Mouse (Mus musculus): ENCODE measurements at regions not wholly inside any gene's neighbourhood (a gene's known extent, or its start where the extent isn't known, plus 50 kb on each side); places are given as distances from the start of the nearest gene placed in this dataset.

DNA sequence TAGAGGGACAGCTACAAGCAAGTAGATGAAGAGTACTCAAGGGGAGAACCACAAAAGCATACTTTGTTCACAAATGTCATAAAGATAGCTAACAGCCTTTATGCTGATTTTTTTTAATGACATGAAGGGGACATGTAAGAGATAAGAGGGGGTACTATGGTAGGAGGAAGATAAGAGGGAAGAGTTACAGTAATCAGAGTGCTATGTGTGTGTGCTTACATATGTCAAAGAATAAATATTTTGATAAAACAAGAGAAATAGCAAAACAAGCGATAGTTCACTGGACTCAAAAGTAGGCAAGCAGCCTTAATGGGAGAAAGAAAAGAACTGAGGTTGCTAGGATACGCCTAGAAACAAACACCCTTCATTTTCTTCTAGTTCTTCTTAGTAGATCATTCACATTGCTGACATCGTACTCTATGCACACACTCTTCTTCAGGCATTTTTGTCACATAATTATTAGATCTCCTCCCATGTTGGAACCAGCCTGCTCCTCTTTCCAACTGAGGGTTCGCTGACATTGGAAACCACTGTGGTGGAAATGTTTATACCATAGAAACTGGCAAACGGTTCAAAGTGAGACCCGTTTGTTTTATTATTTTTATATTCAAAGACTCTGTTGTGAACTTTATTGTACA, 144.1 kb upstream of the Tenm4 start:
- Histone ChIP-seq H3K36me3 (ENCODE audit: control insufficient read depth in 1 of 2, insufficient read depth in 2 of 2, low read length in 2 of 2) (no peaks in the 10 kb centered on the region), H3K4me1 (ENCODE audit: control insufficient read depth in 1 of 2, insufficient read depth in 2 of 2, low read length in 2 of 2) (no peaks in the 10 kb centered on the region), H3K27ac (ENCODE audit: control insufficient read depth, low read depth, low read length) (no peak overlapping the region), H3K79me2 (ENCODE audit: control insufficient read depth, insufficient read depth, low read length, poor library complexity) (no peaks in the 10 kb centered on the region), H3K4me3 (ENCODE audit: control insufficient read depth in 1 of 2, insufficient read depth in 1 of 2, low read depth in 2 of 2, low read length in 2 of 2) (no peak overlapping the region), H3K9me3 (replicated peaks; ENCODE audit: insufficient read depth, low read length) (no peaks in the 10 kb centered on the region), H3K27me3 (ENCODE audit: control insufficient read depth in 1 of 2, insufficient read depth in 2 of 2, low read length in 2 of 2) (no peaks in the 10 kb centered on the region), H3K9ac (ENCODE audit: control insufficient read depth, low read depth, low read length, poor library complexity, severe bottlenecking) (no peak overlapping the region)
- DNase-seq (ENCODE audit: low read depth, low spot score): no peak
- no peak for TF ChIP-seq MYC (IDR thresholded peaks at IDR 0.05; ENCODE audit: low read depth, low read length)
- TF ChIP-seq MYB (IDR thresholded peaks at IDR 0.05; ENCODE audit: low read depth, low read length): no peak
- no peak for TF ChIP-seq MAX (IDR thresholded peaks at IDR 0.05; ENCODE audit: low read length)
- TF ChIP-seq ETS1 (IDR thresholded peaks at IDR 0.05; ENCODE audit: low read depth, low read length): no peak
- no peak for TF ChIP-seq RAD21 (IDR thresholded peaks at IDR 0.05; ENCODE audit: low read depth, low read length)
- TF ChIP-seq UBTF (IDR thresholded peaks at IDR 0.05; ENCODE audit: borderline replicate concordance, insufficient read depth, low read depth, low read length): no peak
- no peak for TF ChIP-seq CHD2 (IDR thresholded peaks at IDR 0.05; ENCODE audit: low read length)
- TF ChIP-seq MAZ (IDR thresholded peaks at IDR 0.05; ENCODE audit: low read depth, low read length): no peak
- TF ChIP-seq MEF2A (IDR thresholded peaks at IDR 0.05; ENCODE audit: extremely low read depth, insufficient replicate concordance, low read depth, low read length, poor library complexity, severe bottlenecking): no peak
- TF ChIP-seq HCFC1 (IDR thresholded peaks at IDR 0.05; ENCODE audit: low read depth, low read length): no peak

DNA sequence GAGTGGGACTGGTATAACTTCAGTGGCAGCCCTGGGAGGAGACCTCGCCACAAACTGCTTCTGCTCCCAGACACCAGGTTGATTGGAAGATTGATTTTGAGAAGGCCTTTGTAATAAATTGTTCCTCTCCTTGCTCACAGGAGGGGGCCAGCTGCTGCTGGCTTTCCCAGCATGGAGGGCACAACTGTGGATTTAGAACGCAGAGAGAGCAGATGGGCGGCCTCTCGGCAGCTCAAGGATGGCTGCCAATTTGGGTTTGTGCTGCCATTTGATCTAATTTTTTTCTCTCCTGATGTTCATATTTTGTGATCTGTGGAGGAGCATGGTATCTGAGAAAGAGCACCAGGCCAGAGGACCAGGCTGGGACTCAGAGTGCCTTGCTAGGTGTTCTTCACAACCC, 137.4 kb upstream of the Tenm4 start:
- no peak for DNase-seq (ENCODE audit: low read depth, low spot score)
- Histone ChIP-seq H3K4me1 (ENCODE audit: control insufficient read depth in 1 of 2, insufficient read depth in 2 of 2, low read length in 2 of 2) (no peaks in the 10 kb centered on the region), H3K36me3 (ENCODE audit: control insufficient read depth in 1 of 2, insufficient read depth in 2 of 2, low read length in 2 of 2) (no peaks in the 10 kb centered on the region), H3K27ac (ENCODE audit: control insufficient read depth, low read depth, low read length) (no peak overlapping the region), H3K79me2 (ENCODE audit: control insufficient read depth, insufficient read depth, low read length, poor library complexity) (no peaks in the 10 kb centered on the region), H3K27me3 (ENCODE audit: control insufficient read depth in 1 of 2, insufficient read depth in 2 of 2, low read length in 2 of 2) (no peaks in the 10 kb centered on the region), H3K9me3 (replicated peaks; ENCODE audit: insufficient read depth, low read length) (no peaks in the 10 kb centered on the region), H3K9ac (ENCODE audit: control insufficient read depth, low read depth, low read length, poor library complexity, severe bottlenecking) (no peak overlapping the region), H3K4me3 (ENCODE audit: control insufficient read depth in 1 of 2, insufficient read depth in 1 of 2, low read depth in 2 of 2, low read length in 2 of 2) (no peak overlapping the region)
- TF ChIP-seq ELF1 (IDR thresholded peaks at IDR 0.05; ENCODE audit: low read depth, low read length): no peak
- no peak for TF ChIP-seq SIN3A (IDR thresholded peaks at IDR 0.05; ENCODE audit: low read length)
- TF ChIP-seq TBP (IDR thresholded peaks at IDR 0.05; ENCODE audit: low read depth, low read length): no peak
- TF ChIP-seq ZC3H11A (IDR thresholded peaks at IDR 0.05; ENCODE audit: low read depth, low read length): no peak
- TF ChIP-seq ZKSCAN1 (IDR thresholded peaks at IDR 0.05; ENCODE audit: low read depth, low read length): no peak
- no peak for TF ChIP-seq POLR2AphosphoS2 (IDR thresholded peaks at IDR 0.05; ENCODE audit: low read length)
